Mouse (Mus musculus) liver, embryonic 14.5 days (tissue): ENCODE results near the gene Pigq.
A peak's percentile ranks its signal among the peaks of the same experiment; 100 is the strongest.

ENCODE experiments used
- CTCF ChIP-seq: IDR thresholded peaks from 2 replicates; pipeline ENCODE4 v1.5.1; 2016; ENCODE audit warnings: antibody characterized with exemption, low read depth, control low read depth
- EP300 ChIP-seq: IDR thresholded peaks from 2 replicates; pipeline ENCODE4 v1.6.1; 2016; ENCODE audit warnings: antibody characterized with exemption, low read depth

GRCm38 (mm10) chr17:25947576-25947975, 2.8 kb upstream of the Pigq start:
- TF ChIP-seq CTCF (0 out of 2 replicates have a peak, but pooled peaks have one; percentile 23), EP300 (no peak)
